Mouse (Mus musculus): Measurements from ENCODE around the gene Vmn1r189. TPM values are rescaled to one million over a fixed set of nuclear protein-coding genes. Genes with fewer than 3 reads are reported as not detected.
A peak's percentile ranks its signal among the peaks of the same experiment; 100 is the strongest.
"Not testable (repeated sequence)": the region's sequence is repeated elsewhere in the genome, so short reads cannot be mapped to it uniquely, and the experiment has no call there.

Gene Vmn1r189
- total RNA-seq (2021), result not detected

DNA sequence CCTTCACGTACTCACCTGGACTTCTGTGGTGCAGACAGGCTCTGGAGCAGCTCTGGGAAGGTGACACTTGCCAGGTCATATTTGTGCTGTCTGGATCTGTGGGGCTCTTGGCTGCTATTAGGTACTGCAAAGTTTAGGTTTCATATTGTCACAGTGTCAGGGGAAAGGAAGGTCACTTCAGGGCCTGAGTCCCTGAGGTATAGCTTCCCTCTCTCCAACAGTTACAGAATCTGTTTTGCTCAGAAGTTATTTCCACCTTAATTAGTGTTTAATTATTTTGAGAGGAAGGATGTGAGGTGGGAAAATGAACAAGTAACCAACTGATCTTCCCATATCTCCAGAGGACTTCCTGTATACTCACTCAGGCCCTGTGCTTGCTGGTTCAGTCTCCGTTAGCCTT lies at the start of gene Vmn1r189:
Gene Vmn1r189 (minus strand): TSS at position 101 of the 400 bp plus-strand sequence.
- DNase-seq (ENCODE audit: low spot score); intact Hi-C loops (cut with DNase I): not testable (repeated sequence)

DNA sequence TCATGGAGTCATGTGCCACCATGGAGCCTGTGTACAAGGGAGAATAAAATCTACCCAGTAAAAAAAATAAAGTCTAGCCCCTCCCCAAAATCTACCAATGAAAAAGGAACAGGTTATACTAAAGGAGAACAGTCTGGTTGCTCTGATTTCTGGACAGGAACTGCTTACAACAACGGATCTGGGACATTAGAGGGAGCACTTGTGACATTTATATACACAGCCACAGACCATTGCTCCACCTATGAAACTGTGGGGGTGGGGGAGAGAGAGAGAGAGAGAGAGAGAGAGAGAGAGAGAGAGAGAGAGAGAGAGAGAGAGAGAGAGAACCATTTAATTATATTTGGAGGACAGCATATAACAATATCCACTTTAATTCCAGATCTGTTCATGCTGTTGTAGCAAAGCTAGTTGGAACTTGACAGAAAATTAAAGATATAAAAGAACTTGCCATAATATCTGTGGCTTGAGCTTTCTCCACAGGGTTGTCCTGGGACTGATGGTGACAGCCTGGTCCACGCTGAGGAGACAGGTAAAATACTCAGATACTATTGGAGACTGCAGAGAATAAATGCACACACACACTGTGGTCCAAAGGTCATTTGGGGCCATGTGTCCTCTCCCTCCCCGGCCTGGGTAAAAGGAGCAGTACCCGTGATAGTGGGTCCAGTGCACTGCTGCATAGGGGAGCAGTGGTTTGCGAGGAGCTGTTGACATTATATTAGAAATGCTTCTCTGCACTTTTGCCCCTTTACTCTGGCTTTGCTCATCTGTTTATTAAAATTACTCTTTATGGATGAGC lies 31.1 kb upstream of the Vmn1r189 start:
- intact Hi-C loops (cut with DNase I), result not testable (repeated sequence)

DNA sequence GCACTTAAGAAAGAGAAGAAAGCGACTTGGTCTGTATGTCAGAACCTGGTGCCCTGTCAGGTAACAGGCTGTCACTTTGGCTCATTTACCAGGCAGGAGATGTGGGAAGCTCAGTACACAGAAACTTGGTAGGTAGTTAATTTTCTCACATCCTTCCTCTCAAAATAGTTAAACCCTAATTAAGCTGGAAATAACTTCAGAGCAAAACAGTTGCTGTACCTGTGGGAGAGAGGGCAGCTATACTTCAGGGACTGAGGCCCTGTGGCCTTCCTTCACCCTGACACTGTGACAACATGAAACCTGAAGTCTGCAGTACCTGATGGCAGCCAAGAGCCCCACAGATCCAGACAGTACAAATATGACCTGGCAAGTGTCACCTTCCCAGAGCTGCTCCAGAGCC lies 21.5 kb downstream of the Vmn1r189 start, which contains the start of gene Vmn1r188:
Gene Vmn1r188 (plus strand): TSS at position 301 of the 400 bp plus-strand sequence.
- intact Hi-C loops (cut with DNase I), result not testable (repeated sequence)

More for the DNA sequence above, 31.1 kb upstream of the Vmn1r189 start:
- not testable (repeated sequence) for DNase-seq (ENCODE audit: low spot score)

DNA sequence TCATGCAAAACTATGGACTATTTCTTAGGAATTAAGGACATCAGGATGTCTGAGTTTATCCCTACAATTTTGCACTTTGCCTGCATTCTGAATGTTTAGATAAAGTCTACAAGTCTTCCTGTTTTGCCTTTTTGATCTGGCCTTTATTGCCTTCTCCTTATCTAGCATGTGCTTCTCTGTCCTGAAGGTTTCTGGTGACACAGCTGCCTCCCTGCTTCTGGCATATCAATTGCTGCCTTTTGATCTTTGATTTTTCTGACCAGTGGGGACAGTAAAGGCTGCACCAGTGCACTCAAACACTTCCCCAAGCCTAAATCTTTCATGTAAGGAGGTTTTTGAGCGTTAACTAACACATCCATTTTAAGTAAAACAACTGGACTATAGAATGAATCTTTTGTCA lies 42.2 kb downstream of the Vmn1r189 start:
- intact Hi-C loops (cut with DNase I), result no loop called here
- no peak for DNase-seq (ENCODE audit: low spot score)

More for the DNA sequence above, 21.5 kb downstream of the Vmn1r189 start, which contains the start of gene Vmn1r188:
- not testable (repeated sequence) for DNase-seq (ENCODE audit: low spot score)

DNA sequence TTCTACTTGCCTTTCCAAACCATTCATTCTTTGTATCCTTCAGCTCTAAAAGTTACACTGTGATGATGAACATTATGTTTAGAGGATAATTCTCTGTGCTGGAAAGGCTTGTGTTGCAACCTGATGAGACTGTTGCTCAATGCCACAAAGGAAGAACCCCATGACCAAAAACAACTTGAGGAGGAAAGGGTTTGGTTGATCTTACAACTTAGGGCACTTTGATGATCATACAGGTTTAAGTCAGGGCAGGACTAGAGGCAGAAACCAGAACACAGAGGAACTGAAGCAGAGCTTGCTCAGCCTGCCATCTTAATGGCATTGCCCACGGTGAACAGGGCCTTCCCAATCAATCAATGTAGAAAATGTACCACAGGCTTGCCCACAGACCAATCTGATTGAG lies 44.2 kb downstream of the Vmn1r189 start:
- DNase-seq (ENCODE audit: low spot score), result no peak
- intact Hi-C loops (cut with DNase I), result no loop called here

DNA sequence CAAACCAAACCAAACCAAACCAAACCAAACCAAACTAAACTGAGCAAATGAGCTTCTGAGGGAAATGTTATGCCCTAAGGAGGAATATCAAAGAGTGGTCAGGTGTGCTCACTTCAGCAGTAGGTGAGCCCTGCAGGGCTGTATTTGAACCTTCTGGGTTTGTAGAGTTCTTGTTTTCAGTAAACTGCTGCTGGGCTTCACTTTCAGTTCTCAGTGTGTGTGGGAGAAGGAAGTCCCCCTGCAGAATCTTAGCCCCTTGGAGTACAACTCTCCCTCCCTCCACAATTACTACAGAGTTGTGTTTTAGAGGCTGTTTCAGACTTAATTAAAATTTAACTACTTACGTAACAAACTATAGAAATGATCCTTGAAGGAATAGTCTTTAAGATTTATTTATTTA lies 51.9 kb downstream of the Vmn1r189 start:
- intact Hi-C loops (cut with DNase I), result no loop called here

DNA sequence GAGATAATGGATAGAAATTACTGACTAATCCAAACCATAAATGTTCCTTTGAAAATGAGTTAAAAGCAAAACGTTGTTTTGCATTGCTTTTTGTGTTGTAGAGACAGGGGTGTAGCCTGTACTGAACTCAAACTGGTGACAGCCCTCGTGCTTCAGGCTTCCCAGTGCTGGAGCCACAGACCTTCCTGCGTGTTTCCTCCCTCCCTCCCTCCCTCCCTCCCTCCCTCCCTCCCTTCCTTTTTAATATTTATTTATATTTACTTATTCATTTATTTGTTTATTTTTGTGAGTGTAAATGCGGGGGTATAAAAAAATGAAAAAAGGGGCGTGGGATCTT lies 54.1 kb downstream of the Vmn1r189 start:
- intact Hi-C loops (cut with DNase I), result no loop called here
- DNase-seq (ENCODE audit: low spot score), result no peak

More for the DNA sequence above, 51.9 kb downstream of the Vmn1r189 start:
- DNase-seq (ENCODE audit: low spot score), result no peak

DNA sequence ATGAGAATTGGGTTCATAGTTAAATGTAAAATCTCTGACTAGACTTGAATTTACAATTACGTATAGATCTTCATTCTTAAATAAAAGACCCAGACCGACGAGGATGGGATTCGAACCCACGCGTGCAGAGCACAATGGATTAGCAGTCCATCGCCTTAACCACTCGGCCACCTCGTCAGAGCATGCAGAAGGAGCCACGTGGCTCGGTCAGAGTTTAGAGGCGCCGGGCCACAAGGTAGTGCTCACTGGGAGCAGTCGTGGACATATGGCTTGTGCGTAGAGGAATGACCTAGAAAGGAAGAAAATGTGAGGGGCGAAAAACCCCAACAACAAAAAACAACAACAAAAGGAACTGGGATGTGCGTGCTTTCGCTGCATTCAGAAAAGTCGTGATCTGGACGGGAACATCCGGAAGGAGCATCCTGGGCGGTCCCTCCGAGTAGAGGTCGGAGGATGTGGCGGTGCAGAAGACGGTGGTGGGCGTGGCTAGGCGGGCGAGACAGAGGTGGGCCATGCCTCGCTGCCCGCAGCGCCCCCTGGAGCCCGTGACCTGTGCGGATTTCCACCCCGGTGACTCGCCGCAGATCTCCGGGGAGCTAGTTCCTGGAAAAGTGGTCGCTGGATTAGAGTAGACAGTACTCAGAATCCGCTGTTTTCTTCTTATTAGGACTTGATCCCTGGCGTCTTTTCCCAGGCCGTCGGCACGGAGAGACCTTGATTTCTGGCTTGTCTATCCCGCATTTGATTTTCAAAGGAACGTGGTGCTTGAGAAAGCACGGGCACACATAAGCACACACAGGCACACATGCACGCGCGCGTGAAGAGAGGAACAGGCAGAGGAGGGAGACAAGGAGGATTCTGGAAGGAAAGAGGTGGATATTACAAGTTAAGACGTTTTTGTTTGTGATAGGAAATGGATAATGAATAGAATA lies 54.8 kb downstream of the Vmn1r189 start:
- intact Hi-C loops (cut with DNase I), result no loop called here
- peak; percentile 76 for DNase-seq (ENCODE audit: low spot score)

Small RNAs within 50 kb of the gene (microRNA-seq; reads per million reads assigned to microRNA genes)
- not detected for gene Gm26300

Other genes with a start within 250 kb of the Vmn1r189 start
- gene Zfp184, start 160.7 kb downstream of the Vmn1r189 start, total RNA-seq (2021), result under 1 TPM; 0.56 to 0.68 TPM
- gene Pom121l2, start 124.6 kb downstream of the Vmn1r189 start, total RNA-seq (2021), result not detected
- gene Prss16, start 96.1 kb downstream of the Vmn1r189 start, total RNA-seq (2021), result not detected
- gene Hist1h2ah, start 70.3 kb downstream of the Vmn1r189 start, total RNA-seq (2021), result 10 to 100 TPM; 32.9 to 34.9 TPM
- gene Hist1h2bk, start 70.0 kb downstream of the Vmn1r189 start, total RNA-seq (2021), result 10 to 100 TPM; 17.2 to 23.4 TPM
- 10 to 100 TPM; 17.8 to 19.0 TPM for gene Hist1h4i, start 64.5 kb downstream of the Vmn1r189 start, total RNA-seq (2021)
- gene Hist1h2ag, start 62.9 kb downstream of the Vmn1r189 start, total RNA-seq (2021), result 10 to 100 TPM in 1 of 2 experiments, 1 to 10 TPM in 1; 7.9 to 12.1 TPM
- gene Hist1h2bj, start 62.6 kb downstream of the Vmn1r189 start, total RNA-seq (2021), result 10 to 100 TPM in 1 of 2 experiments, 1 to 10 TPM in 1; 5.6 to 14.3 TPM
- gene Vmn1r188, start 21.4 kb downstream of the Vmn1r189 start, total RNA-seq (2021), result not detected
- gene Vmn1r191, start 78.1 kb upstream of the Vmn1r189 start, total RNA-seq (2021), result not detected
- not detected for gene Vmn1r192, start 85.3 kb upstream of the Vmn1r189 start, total RNA-seq (2021)
- gene Vmn1r193, start 117.3 kb upstream of the Vmn1r189 start, total RNA-seq (2021), result not detected
- not detected for gene Vmn1r194, start 138.4 kb upstream of the Vmn1r189 start, total RNA-seq (2021)
- gene Vmn1r195, start 164.7 kb upstream of the Vmn1r189 start, total RNA-seq (2021), result not detected
- not detected for gene Vmn1r196, start 184.1 kb upstream of the Vmn1r189 start, total RNA-seq (2021)
- gene Vmn1r197, start 218.8 kb upstream of the Vmn1r189 start, total RNA-seq (2021), result not detected
- not detected for gene Vmn1r198, start 244.5 kb upstream of the Vmn1r189 start, total RNA-seq (2021)

Measured in heart, postnatal 25 days (tissue).